Comparison of ENCODE assay signal across 30 mouse cellular contexts in the genomic region with DNA sequence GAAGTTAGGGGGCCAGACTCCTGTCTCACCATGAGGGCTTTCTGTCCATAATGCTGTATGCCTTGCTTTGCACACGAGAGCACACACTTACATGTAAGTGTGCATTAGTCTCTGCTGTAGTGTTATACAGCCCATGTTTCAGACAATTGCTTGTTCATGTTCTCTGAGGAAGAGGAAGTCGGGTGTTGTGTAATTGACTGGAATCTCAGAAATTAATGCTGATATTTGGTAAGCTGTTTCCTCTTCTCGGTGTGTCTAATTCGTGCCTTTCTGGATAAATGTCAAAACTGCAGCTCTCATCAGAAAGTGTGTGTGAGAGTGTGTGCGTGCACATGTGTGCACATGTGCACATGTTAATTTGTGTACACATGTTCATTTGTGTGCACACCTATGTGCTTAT. TPM values are rescaled to one million over a fixed set of nuclear protein-coding genes. Genes with fewer than 3 reads are reported as not detected.
DNase-seq lines count a peak whose midpoint lies in the region; ATAC-seq lines count a peak whose summit lies in the region.
"Had no signal": no experiment of that assay in that cellular context is flagged by ENCODE, and none has a peak within 500 bp of the region (broad histone marks: within the 10 kb centered on the region; RNA-seq: fewer than 3 reads in every experiment).

No protein-coding gene starts in this region.

- H3K9ac ChIP-seq in embryonic facial prominence, embryonic 15.5 days: no peak overlapping the region
- no peak overlapping the region for H3K9ac ChIP-seq in limb, embryonic 13.5 days
- H3K9ac ChIP-seq: heart, embryonic 15.5 days; hindbrain, embryonic 15.5 days; intestine, embryonic 15.5 days; midbrain, embryonic 15.5 days; neural tube, embryonic 13.5 days had no signal

- H3K4me2 ChIP-seq in embryonic facial prominence, embryonic 15.5 days (replicated peaks): no peak overlapping the region
- H3K4me2 ChIP-seq in limb, embryonic 13.5 days (replicated peaks): no peak overlapping the region
- H3K4me2 ChIP-seq: hindbrain, embryonic 15.5 days; intestine, embryonic 15.5 days; midbrain, embryonic 15.5 days; neural tube, embryonic 13.5 days had no signal

- H3K9me3 ChIP-seq in embryonic facial prominence, embryonic 15.5 days (replicated peaks): no peaks in the 10 kb centered on the region
- no peaks in the 10 kb centered on the region for H3K9me3 ChIP-seq in embryonic facial prominence, embryonic 10.5 days
- H3K9me3 ChIP-seq in limb, embryonic 13.5 days: no peaks in the 10 kb centered on the region
- H3K9me3 ChIP-seq: forebrain, embryonic 10.5 days; heart, embryonic 15.5 days; hindbrain, embryonic 15.5 days; intestine, embryonic 15.5 days; midbrain, embryonic 15.5 days; neural tube, embryonic 13.5 days had no signal

- ATAC-seq in embryonic facial prominence, embryonic 15.5 days (ENCODE audit: insufficient number of reproducible peaks, low FRiP score, low TSS enrichment, low read depth): no peak
- ATAC-seq in limb, embryonic 13.5 days (ENCODE audit: low FRiP score, low read depth): no peak
- peak; percentile 59; the same call in 1 of the 2 replicates for ATAC-seq in neutrophil, adult 5-6 weeks (ENCODE audit: extremely low read depth, insufficient number of reproducible peaks, low FRiP score, poor library complexity, severe bottlenecking)
- no peak for ATAC-seq in erythroid progenitor cell, adult 5-6 weeks (replicated peaks; ENCODE audit: low FRiP score, poor library complexity, severe bottlenecking)
- ATAC-seq: forebrain, embryonic 16.5 days; intestine, embryonic 15.5 days; midbrain, embryonic 15.5 days had no signal

- H3K4me1 ChIP-seq in embryonic facial prominence, embryonic 15.5 days: peaks cover 45% of the 10 kb centered on the region
- peaks cover 50% of the 10 kb centered on the region for H3K4me1 ChIP-seq in embryonic facial prominence, embryonic 10.5 days
- peaks cover 53% of the 10 kb centered on the region for H3K4me1 ChIP-seq in limb, embryonic 13.5 days

- H3K27me3 ChIP-seq in embryonic facial prominence, embryonic 15.5 days: no peaks in the 10 kb centered on the region
- no peaks in the 10 kb centered on the region for H3K27me3 ChIP-seq in embryonic facial prominence, embryonic 10.5 days (replicated peaks; ENCODE audit: low read depth, poor library complexity, severe bottlenecking)
- H3K27me3 ChIP-seq in limb, embryonic 13.5 days: no peaks in the 10 kb centered on the region
- H3K27me3 ChIP-seq: heart, embryonic 15.5 days; hindbrain, embryonic 15.5 days; intestine, embryonic 15.5 days; neural tube, embryonic 13.5 days had no signal

- no peaks in the 10 kb centered on the region for H3K36me3 ChIP-seq in embryonic facial prominence, embryonic 15.5 days
- no peaks in the 10 kb centered on the region for H3K36me3 ChIP-seq in embryonic facial prominence, embryonic 10.5 days (replicated peaks)
- H3K36me3 ChIP-seq in limb, embryonic 13.5 days: no peaks in the 10 kb centered on the region
- H3K36me3 ChIP-seq: forebrain, embryonic 10.5 days; heart, embryonic 15.5 days; hindbrain, embryonic 15.5 days; intestine, embryonic 15.5 days; midbrain, embryonic 15.5 days; neural tube, embryonic 13.5 days had no signal

- no peak overlapping the region for H3K4me3 ChIP-seq in embryonic facial prominence, embryonic 15.5 days (replicated peaks)
- no peak overlapping the region for H3K4me3 ChIP-seq in embryonic facial prominence, embryonic 10.5 days
- H3K4me3 ChIP-seq in limb, embryonic 13.5 days: no peak overlapping the region
- H3K4me3 ChIP-seq: forebrain, embryonic 10.5 days; heart, embryonic 15.5 days; hindbrain, embryonic 15.5 days; intestine, embryonic 15.5 days; midbrain, embryonic 15.5 days; myocyte; neural tube, embryonic 13.5 days had no signal

- WGBS in embryonic facial prominence, embryonic 15.5 days: 62% methylated on average over 5 of the region's 5 CpGs
- WGBS in embryonic facial prominence, embryonic 10.5 days: 89% methylated on average over 5 of the region's 5 CpGs
- 88% methylated on average over 5 of the region's 5 CpGs for WGBS in limb, embryonic 13.5 days

- no peak for DNase-seq in embryonic facial prominence, embryonic 10.5 days (ENCODE audit: low spot score)
- DNase-seq in lung, postnatal 36 days: peak; percentile 51
- no peak for DNase-seq in lung, adult 18-20 months
- DNase-seq in spleen, postnatal 14 days (ENCODE audit: low spot score in 2 of 2): no peak
- DNase-seq: adrenal gland, postnatal 14 days; cerebellum, adult 11-12 months; cerebellum, postnatal 14 days; embryo, embryonic 11 days; gastrocnemius, postnatal 14 days; heart, postnatal 4 days; lung, postnatal 10 days; right cerebral cortex, adult 18-20 months had no signal

- peak overlapping the region; percentile 28; the same call in 1 of the 2 replicates for H3K27ac ChIP-seq in embryonic facial prominence, embryonic 15.5 days (replicated peaks)
- H3K27ac ChIP-seq in embryonic facial prominence, embryonic 10.5 days (replicated peaks): no peak overlapping the region
- H3K27ac ChIP-seq in limb, embryonic 13.5 days: 0 out of 2 replicates have a peak overlapping the region, but pooled peaks have one; percentile 73
- H3K27ac ChIP-seq: forebrain, embryonic 10.5 days; hindbrain, embryonic 15.5 days; midbrain, embryonic 15.5 days; neural tube, embryonic 13.5 days had no signal

RNA-seq across cellular contexts. Expression of gene Tgfbi, which starts 16.1 kb away (rescaled TPM):
- 64.4 and 68.3 TPM in 2 replicates for polyA plus RNA-seq in embryonic facial prominence, embryonic 15.5 days (2015; fragmentation: Nextera tagmentation; extraction: Ambion mirVana)
- polyA plus RNA-seq in embryonic facial prominence, embryonic 10.5 days (2016; fragmentation: Nextera tagmentation; extraction: Ambion mirVana): 50.1 and 65.4 TPM in 2 replicates
- 180 and 183 TPM in 2 replicates for polyA plus RNA-seq in limb, embryonic 13.5 days (2015; fragmentation: Nextera tagmentation; extraction: Ambion mirVana)
- total RNA-seq in neutrophil, adult 5-6 weeks (2017): 473 and 475 TPM in 2 replicates
- 10.1 and 20.5 TPM in 2 replicates for total RNA-seq in erythroid progenitor cell, adult 5-6 weeks (2015; ENCODE audit: low replicate concordance)
- total RNA-seq in erythroid progenitor cell, adult 5-6 weeks (2017; ENCODE audit: low replicate concordance): 9.9 and 12.9 TPM in 2 replicates

RNA-seq across cellular contexts. Expression of gene Lect2, which starts 44.9 kb away (rescaled TPM):
- not detected in 2 replicates for polyA plus RNA-seq in embryonic facial prominence, embryonic 15.5 days (2015; fragmentation: Nextera tagmentation; extraction: Ambion mirVana)
- polyA plus RNA-seq in embryonic facial prominence, embryonic 10.5 days (2016; fragmentation: Nextera tagmentation; extraction: Ambion mirVana): not detected in 2 replicates
- polyA plus RNA-seq in limb, embryonic 13.5 days (2015; fragmentation: Nextera tagmentation; extraction: Ambion mirVana): not detected in 2 replicates
- not detected in 2 replicates for total RNA-seq in neutrophil, adult 5-6 weeks (2017)
- total RNA-seq in erythroid progenitor cell, adult 5-6 weeks (2015; ENCODE audit: low replicate concordance): not detected in 2 replicates
- total RNA-seq in erythroid progenitor cell, adult 5-6 weeks (2017; ENCODE audit: low replicate concordance): not detected in 2 replicates
- total RNA-seq: gastrocnemius, postnatal 14 days; heart, adult 18-20 months; heart, postnatal 4 days; layer of hippocampus, adult 8-10 months; left cerebral cortex, postnatal 14 days had no signal
- polyA plus RNA-seq: forebrain, embryonic 10.5 days; forebrain, embryonic 16.5 days; heart, embryonic 15.5 days; limb, embryonic 14.5 days; midbrain, embryonic 15.5 days; myocyte; neural tube, embryonic 13.5 days; testis, adult 2 months; urinary bladder, adult 2 months had no signal
